Mouse (Mus musculus) liver, embryonic 11.5 days (tissue): ENCODE results near the gene Car3. TPM values are rescaled to one million over a fixed set of nuclear protein-coding genes. Genes with fewer than 3 reads are reported as not detected.
A peak's percentile ranks its signal among the peaks of the same experiment; 100 is the strongest.

ENCODE experiments used
- ATAC-seq: fragments of 200-750 bp; cut with Nextera tagmentation; replicated peaks from 2 replicates; pipeline ENCODE4 v1.8.0; 2017; ENCODE audit warnings: moderate number of reproducible peaks, mild to moderate bottlenecking, moderate TSS enrichment, moderate library complexity; ENCODE audit not compliant: low FRiP score
- DNase-seq: peaks from one replicate; pipeline ENCODE4 v3.0.0-alpha.2; 2017; ENCODE audit warnings: low spot score
- H3K27ac ChIP-seq: fragments of 300-500 bp; sonication (generic); 2 replicates; pipeline ENCODE4 v1.5.1; 2014; ENCODE audit warnings: mild to moderate bottlenecking, low read depth, low read length, control low read depth
- H3K27me3 ChIP-seq: fragments of 300-500 bp; sonication (generic); replicated peaks from 2 replicates; pipeline ENCODE4 v1.6.1; 2014; ENCODE audit warnings: low read length, mixed read lengths; ENCODE audit not compliant: control insufficient read depth, insufficient read depth
- H3K36me3 ChIP-seq: fragments of 300-500 bp; sonication (generic); 2 replicates; pipeline ENCODE4 v1.6.1; 2014; ENCODE audit warnings: mild to moderate bottlenecking, low read length, moderate library complexity, mixed read lengths; ENCODE audit not compliant: control insufficient read depth, insufficient read depth
- H3K4me1 ChIP-seq: fragments of 300-500 bp; sonication (generic); replicated peaks from 2 replicates; pipeline ENCODE4 v1.6.1; 2014; ENCODE audit warnings: low read length, mixed read lengths; ENCODE audit not compliant: control insufficient read depth, insufficient read depth
- H3K4me2 ChIP-seq: fragments of 300-500 bp; sonication (generic); 2 replicates; pipeline ENCODE4 v1.6.1; 2014; ENCODE audit warnings: mild to moderate bottlenecking, control low read depth, moderate library complexity
- H3K4me3 ChIP-seq: fragments of 300-500 bp; sonication (generic); 2 replicates; pipeline ENCODE4 v1.5.1; 2014; ENCODE audit warnings: low read depth, low read length, control low read depth
- H3K9ac ChIP-seq: fragments of 300-500 bp; sonication (generic); 2 replicates; pipeline ENCODE4 v1.6.1; 2014; ENCODE audit warnings: low read depth, low read length, control low read depth
- H3K9me3 ChIP-seq: fragments of 300-500 bp; sonication (generic); 2 replicates; pipeline ENCODE4 v1.6.1; 2016; ENCODE audit warnings: low read length, inconsistent platforms, mixed read lengths; ENCODE audit not compliant: control insufficient read depth
- WGBS: fragments of 180-500 bp; shearing (Covaris S2); extraction: QIAGEN DNeasy Blood & Tissue Kit; methylation state at CpG from one replicate; pipeline ENCODE4 v1.1.7; 2014; 5-methylcytosine and 5-hydroxymethylcytosine counted together
- polyA plus RNA-seq: library from polyadenylated mRNA; unstranded; fragments of >200 nt; fragmentation: Nextera tagmentation; extraction: Ambion mirVana; gene quantifications from 2 replicates; pipeline ENCODE4 v1.2.1, GENCODE M21; 2014

Car3 gene
- polyA plus RNA-seq, 1 experiment from 2014 or later = 3.2 TPM

GRCm38 (mm10) chr3:14865941-14866340 is 2.6 kb downstream of the Car3 start:
- 0 out of 2 replicates have a peak, but pooled peaks cover 2% of the 10 kb centered on the region for H3K4me1 ChIP-seq
- no peak overlapping the region for H3K27ac ChIP-seq
- ATAC-seq = no peak
- H3K4me3 ChIP-seq = no peak overlapping the region
- H3K27me3 ChIP-seq = peaks cover 13% of the 10 kb centered on the region; the same call in 1 of the 2 replicates
- no peaks in the 10 kb centered on the region for H3K9me3 ChIP-seq
- WGBS = 67% methylated on average over 2 of the region's 2 CpGs
- H3K36me3 ChIP-seq = no peaks in the 10 kb centered on the region
- H3K4me2 ChIP-seq = no peak overlapping the region
- no peak for DNase-seq
- H3K9ac ChIP-seq = no peak overlapping the region

DNA sequence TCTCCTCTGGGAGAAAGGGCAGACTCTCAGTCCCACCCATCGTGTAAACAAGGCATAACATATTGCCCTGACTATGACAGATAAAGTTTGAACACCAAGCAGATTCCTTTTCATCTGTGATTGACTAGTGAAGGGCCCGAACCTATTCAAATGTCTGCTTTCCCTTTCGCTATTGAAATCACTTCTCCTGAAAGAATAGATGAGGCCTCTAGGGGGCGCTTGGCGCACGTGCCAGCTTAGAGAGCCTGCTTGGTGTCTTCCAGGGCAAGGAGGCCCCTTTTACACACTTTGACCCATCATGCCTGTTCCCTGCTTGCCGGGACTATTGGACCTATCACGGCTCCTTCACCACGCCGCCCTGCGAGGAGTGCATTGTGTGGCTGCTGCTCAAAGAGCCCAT is 6.5 kb downstream of the Car3 start:
- Histone ChIP-seq H3K9ac (no peak overlapping the region), H3K4me3 (0 out of 2 replicates have a peak overlapping the region, but pooled peaks have one; percentile 20), H3K27me3 (no peaks in the 10 kb centered on the region), H3K4me1 (0 out of 2 replicates have a peak, but pooled peaks cover 1% of the 10 kb centered on the region), H3K4me2 (peak overlapping the region; percentile 60), H3K9me3 (no peaks in the 10 kb centered on the region), H3K36me3 (no peaks in the 10 kb centered on the region), H3K27ac (no peak overlapping the region)
- 24% methylated on average over 11 of the region's 11 CpGs for WGBS
- DNase-seq (no peak), ATAC-seq (peak; percentile 69)

DNA sequence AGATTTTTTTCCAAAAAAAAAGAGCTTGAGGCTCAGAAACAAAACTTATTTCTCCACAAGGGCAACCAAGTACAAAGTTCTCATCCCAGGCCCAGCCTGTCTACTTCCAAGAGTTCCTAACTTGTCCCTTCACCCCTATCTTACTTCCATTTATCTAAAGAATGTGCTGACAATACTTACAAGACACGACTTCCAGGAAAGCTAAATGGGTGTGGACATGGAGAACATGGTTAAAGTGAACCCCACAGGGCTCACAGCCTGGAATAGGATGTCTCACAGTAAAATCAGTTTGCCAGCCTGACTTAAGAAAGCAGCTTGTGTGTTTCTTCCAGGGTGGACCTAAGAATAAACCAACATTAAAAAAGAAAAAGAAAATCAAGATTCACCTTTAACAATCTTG is 7.2 kb downstream of the Car3 start:
- Histone ChIP-seq H3K4me2 (no peak overlapping the region), H3K27me3 (no peaks in the 10 kb centered on the region), H3K27ac (no peak overlapping the region), H3K9ac (no peak overlapping the region), H3K4me1 (peaks cover 5% of the 10 kb centered on the region; the same call in 1 of the 2 replicates), H3K36me3 (no peaks in the 10 kb centered on the region), H3K9me3 (no peaks in the 10 kb centered on the region), H3K4me3 (no peak overlapping the region)
- DNase-seq (no peak), ATAC-seq (no peak)
- WGBS = 40% methylated on average over 1 of the region's 1 CpGs

- H3K4me3 ChIP-seq = no peak overlapping the region
- DNase-seq = no peak
- H3K4me2 ChIP-seq = no peak overlapping the region
- H3K9ac ChIP-seq = no peak overlapping the region
- H3K27ac ChIP-seq = no peak overlapping the region
- ATAC-seq = peak; percentile 64
- H3K9me3 ChIP-seq = no peaks in the 10 kb centered on the region
- WGBS = 26% methylated on average over 7 of the region's 7 CpGs
- H3K36me3 ChIP-seq = no peaks in the 10 kb centered on the region
- peaks cover 8% of the 10 kb centered on the region for H3K4me1 ChIP-seq
- H3K27me3 ChIP-seq = no peaks in the 10 kb centered on the region
Observed at GRCm38 (mm10) chr3:14871386-14871785, 8.1 kb downstream of the Car3 start.

DNA sequence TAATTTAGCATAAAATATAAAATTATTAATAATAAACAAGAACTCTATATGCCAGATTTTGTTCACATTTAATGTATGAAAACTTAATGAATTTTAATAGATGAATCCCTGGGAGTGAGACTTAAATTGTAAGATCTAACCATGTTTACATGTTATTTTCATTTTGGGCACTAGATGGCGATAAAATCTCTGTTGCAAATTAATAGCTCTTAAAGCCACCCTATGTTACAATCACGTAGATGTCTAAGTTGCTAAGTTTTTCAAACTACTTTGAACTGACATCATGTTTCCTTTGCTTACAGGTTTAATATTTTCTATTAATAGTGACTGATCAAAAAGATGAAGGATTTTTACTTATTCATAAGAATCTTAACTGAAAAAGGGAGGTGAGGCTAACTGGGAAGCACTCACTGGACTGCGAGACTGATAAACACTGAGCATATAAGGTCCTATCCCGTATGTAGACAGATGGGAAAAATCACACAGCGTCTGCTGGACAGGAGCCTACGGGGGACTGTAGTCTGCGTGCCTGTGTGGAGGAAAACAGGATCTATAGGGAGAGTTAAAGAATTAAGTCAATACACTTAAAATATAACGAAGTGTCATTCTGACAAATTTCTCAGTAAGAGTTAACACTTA is 11.2 kb downstream of the Car3 start:
- peaks cover 21% of the 10 kb centered on the region for H3K4me1 ChIP-seq
- no peak overlapping the region for H3K9ac ChIP-seq
- DNase-seq (no peak), ATAC-seq (no peak)
- H3K9me3 ChIP-seq = no peaks in the 10 kb centered on the region
- no peak overlapping the region for H3K27ac ChIP-seq
- 0 out of 2 replicates have a peak overlapping the region, but pooled peaks have one; percentile 1 for H3K4me2 ChIP-seq
- 35% methylated on average over 8 of the region's 8 CpGs for WGBS
- H3K36me3 ChIP-seq = no peaks in the 10 kb centered on the region
- no peaks in the 10 kb centered on the region for H3K27me3 ChIP-seq
- no peak overlapping the region for H3K4me3 ChIP-seq

GRCm38 (mm10) chr3:14876325-14876918 is 13.1 kb downstream of the Car3 start:
- Histone ChIP-seq H3K27ac (peak overlapping the region; percentile 93), H3K36me3 (no peaks in the 10 kb centered on the region), H3K4me3 (no peak overlapping the region), H3K9me3 (no peaks in the 10 kb centered on the region), H3K9ac (peak overlapping the region; percentile 50), H3K4me1 (peaks cover 27% of the 10 kb centered on the region), H3K4me2 (peak overlapping the region; percentile 49; the same call in 1 of the 2 replicates), H3K27me3 (no peaks in the 10 kb centered on the region)
- WGBS = 77% methylated on average over 9 of the region's 9 CpGs
- DNase-seq = no peak
- no peak for ATAC-seq

- 34% methylated on average over 7 of the region's 7 CpGs for WGBS
- no peaks in the 10 kb centered on the region for H3K9me3 ChIP-seq
- H3K4me3 ChIP-seq = no peak overlapping the region
- H3K9ac ChIP-seq = peak overlapping the region; percentile 44; the same call in 1 of the 2 replicates
- peak overlapping the region; percentile 93 for H3K27ac ChIP-seq
- H3K4me2 ChIP-seq = peak overlapping the region; percentile 49
- DNase-seq = no peak
- peak; percentile 90 for ATAC-seq
- no peaks in the 10 kb centered on the region for H3K36me3 ChIP-seq
- H3K27me3 ChIP-seq = no peaks in the 10 kb centered on the region
- peaks cover 30% of the 10 kb centered on the region for H3K4me1 ChIP-seq
Observed at GRCm38 (mm10) chr3:14877251-14877909, 14.1 kb downstream of the Car3 start.

GRCm38 (mm10) chr3:14878749-14879223 is 15.5 kb downstream of the Car3 start:
- no peaks in the 10 kb centered on the region for H3K9me3 ChIP-seq
- peak; percentile 85 for ATAC-seq
- H3K9ac ChIP-seq = no peak overlapping the region; the same call in 1 of the 2 replicates
- peak overlapping the region; percentile 51 for H3K4me2 ChIP-seq
- 41% methylated on average over 6 of the region's 6 CpGs for WGBS
- DNase-seq = no peak
- H3K27me3 ChIP-seq = no peaks in the 10 kb centered on the region
- H3K36me3 ChIP-seq = no peaks in the 10 kb centered on the region
- H3K4me1 ChIP-seq = peaks cover 38% of the 10 kb centered on the region
- H3K27ac ChIP-seq = peak overlapping the region; percentile 93
- H3K4me3 ChIP-seq = no peak overlapping the region
